Mouse (Mus musculus) CH12.LX (cell line): ENCODE results near the gene Abca2. TPM values are rescaled to one million over a fixed set of nuclear protein-coding genes. Genes with fewer than 3 reads are reported as not detected.

Source experiments
- DNase-seq: peaks from one replicate; pipeline ENCODE4 v3.0.0-alpha.2; 2013; ENCODE audit errors: extremely low read depth
- H3K27ac ChIP-seq: 2 replicates; pipeline ENCODE4 v1.5.1; 2012; ENCODE audit warnings: low read depth, mild to moderate bottlenecking, control low read depth, moderate library complexity; ENCODE audit not compliant: insufficient read depth
- H3K27me3 ChIP-seq: replicated peaks from 2 replicates; pipeline ENCODE3; 2012; ENCODE audit warnings: inconsistent platforms
- H3K36me3 ChIP-seq, 2 experiments: replicated peaks in 1 of 2; 2 replicates each; pipeline versions ENCODE3 to v1.6.1; 2012; ENCODE audit warnings: inconsistent platforms in 1 of 2, low read length in 1 of 2, mild to moderate bottlenecking in 1 of 2, mixed read lengths in 1 of 2, moderate library complexity in 1 of 2; ENCODE audit not compliant: control insufficient read depth in 1 of 2, insufficient read depth in 1 of 2
- H3K4me1 ChIP-seq, 2 experiments: 2 replicates each; pipeline ENCODE4 v1.6.1; 2012; ENCODE audit warnings: inconsistent platforms in 1 of 2, moderate library complexity in 1 of 2; ENCODE audit not compliant: insufficient read depth in 2 of 2, control insufficient read depth in 1 of 2
- H3K4me2 ChIP-seq: 2 replicates; pipeline ENCODE4 v1.6.1; 2012; ENCODE audit warnings: low read depth, mild to moderate bottlenecking, control low read depth; ENCODE audit not compliant: poor library complexity, insufficient read depth, severe bottlenecking
- H3K4me3 ChIP-seq, 3 experiments: fragments of 150-350 bp in 1 of 3; sonication (generic) in 1 of 3; replicated peaks in 1 of 3; 2 replicates each; pipeline versions ENCODE3 to v1.5.1; 2011 to 2012; ENCODE audit warnings: low read depth in 2 of 3, low read length in 2 of 3, mild to moderate bottlenecking in 2 of 3, moderate library complexity in 2 of 3, control low read depth in 1 of 3, improper control_type of control experiment in 1 of 3, inconsistent platforms in 1 of 3, mixed read lengths in 1 of 3; ENCODE audit not compliant: poor library complexity in 1 of 3
- H3K79me2 ChIP-seq: replicated peaks from 2 replicates; pipeline ENCODE4 v1.6.1; 2012; ENCODE audit warnings: mild to moderate bottlenecking, moderate library complexity; ENCODE audit not compliant: control insufficient read depth, poor library complexity, insufficient read depth, severe bottlenecking; ENCODE audit errors: extremely low read depth
- H3K9ac ChIP-seq: 2 replicates; pipeline ENCODE4 v1.6.1; 2012; ENCODE audit warnings: low read depth, mild to moderate bottlenecking, control low read depth, moderate library complexity; ENCODE audit not compliant: insufficient read depth
- H3K9me3 ChIP-seq: replicated peaks from 2 replicates; pipeline ENCODE3; 2012; ENCODE audit warnings: low read length, inconsistent platforms, mixed read lengths
- CTCF ChIP-seq, 2 experiments: IDR thresholded peaks in 1 of 2; conservative IDR thresholded peaks in 1 of 2; 2 replicates each; pipeline ENCODE4 v1.5.1; 2011 to 2012; ENCODE audit warnings: low read depth in 2 of 2, low read length in 2 of 2, improper control_type of control experiment in 1 of 2, inconsistent platforms in 1 of 2, mild to moderate bottlenecking in 1 of 2, moderate library complexity in 1 of 2
- ELF1 ChIP-seq: IDR thresholded peaks from 2 replicates; pipeline ENCODE4 v1.6.1; 2014; ENCODE audit warnings: low read depth, mild to moderate bottlenecking, inconsistent platforms, low read length, improper control_type of control experiment
- KAT2A ChIP-seq: IDR thresholded peaks from 2 replicates; pipeline ENCODE4 v1.6.1; 2012; ENCODE audit warnings: low read length, improper control_type of control experiment, inconsistent platforms; ENCODE audit not compliant: insufficient replicate concordance
- MAX ChIP-seq: IDR thresholded peaks from 2 replicates; pipeline ENCODE4 v1.6.1; 2011; ENCODE audit warnings: low read length, improper control_type of control experiment
- MAZ ChIP-seq: IDR thresholded peaks from 2 replicates; pipeline ENCODE4 v1.6.1; 2012; ENCODE audit warnings: low read depth, mild to moderate bottlenecking, inconsistent platforms, low read length, improper control_type of control experiment, moderate library complexity
- MXI1 ChIP-seq: IDR thresholded peaks from 2 replicates; pipeline ENCODE4 v1.6.1; 2011; ENCODE audit warnings: mild to moderate bottlenecking, low read depth, low read length, improper control_type of control experiment
- NELFE ChIP-seq: IDR thresholded peaks from 2 replicates; pipeline ENCODE4 v1.6.1; 2011; ENCODE audit warnings: low read depth, low read length, improper control_type of control experiment
- POLR2AphosphoS2 ChIP-seq: IDR thresholded peaks from 2 replicates; pipeline ENCODE4 v1.6.1; 2011; ENCODE audit warnings: low read depth, low read length, improper control_type of control experiment
- RAD21 ChIP-seq: IDR thresholded peaks from 2 replicates; pipeline ENCODE4 v1.6.1; 2011; ENCODE audit warnings: low read depth, mild to moderate bottlenecking, low read length, improper control_type of control experiment, moderate library complexity
- RCOR1 ChIP-seq: conservative IDR thresholded peaks from 2 replicates; pipeline ENCODE4 v1.6.1; 2012; ENCODE audit warnings: low read depth, mild to moderate bottlenecking, inconsistent platforms, low read length, improper control_type of control experiment
- SMC3 ChIP-seq: IDR thresholded peaks from 2 replicates; pipeline ENCODE4 v1.6.1; 2011; ENCODE audit warnings: low read depth, low read length, improper control_type of control experiment
- TBP ChIP-seq: conservative IDR thresholded peaks from 2 replicates; pipeline ENCODE4 v1.6.1; 2011; ENCODE audit warnings: low read depth, low read length, improper control_type of control experiment
- UBTF ChIP-seq: IDR thresholded peaks from 2 replicates; pipeline ENCODE4 v1.6.1; 2012; ENCODE audit warnings: low read depth, mild to moderate bottlenecking, inconsistent platforms, low read length, improper control_type of control experiment, moderate library complexity
- USF2 ChIP-seq: conservative IDR thresholded peaks from 2 replicates; pipeline ENCODE4 v1.6.1; 2011; ENCODE audit warnings: low read depth, low read length, improper control_type of control experiment
- ZKSCAN1 ChIP-seq: IDR thresholded peaks from 2 replicates; pipeline ENCODE4 v1.6.1; 2012; ENCODE audit warnings: low read depth, inconsistent platforms, low read length, improper control_type of control experiment, borderline replicate concordance
- ZMIZ1 ChIP-seq: IDR thresholded peaks from 2 replicates; pipeline ENCODE4 v1.6.1; 2012; ENCODE audit warnings: low read depth, mild to moderate bottlenecking, inconsistent platforms, low read length, improper control_type of control experiment
- ZNF384 ChIP-seq: IDR thresholded peaks from 2 replicates; pipeline ENCODE4 v1.6.1; 2012; ENCODE audit warnings: low read depth, low read length, improper control_type of control experiment, inconsistent platforms
- dilution Hi-C: fragments of 300-500 bp; cut with MboI; formaldehyde crosslinking; loops from 2 replicates; pipeline ENCODE4 v1.14.3; 2020; ENCODE audit warnings: low sequenced_read_pairs; ENCODE audit not compliant: extremely low pct_unique_long_range_greater_than_20kb, extremely low pct_ligation_motif_present
- in situ Hi-C: fragments of 300-500 bp; cut with MboI; formaldehyde crosslinking; loops from 3 replicates; pipeline ENCODE4 v1.14.3; 2019; ENCODE audit warnings: low sequenced_read_pairs, low pct_ligation_motif_present, low pct_unique_long_range_greater_than_20kb, mixed read lengths
- polyA plus RNA-seq: library from polyadenylated mRNA; unstranded; fragments of >175 nt; gene quantifications from 2 replicates; pipeline ENCODE4 v1.2.1, GENCODE M21; 2012; ENCODE audit warnings: low read depth; ENCODE audit not compliant: insufficient read length
- total RNA-seq, 2 experiments: library from RNA; depleted of rRNA; stranded (reverse); fragments of 300-350 nt in 1 of 2; fragments of >200 nt in 1 of 2; gene quantifications; 2 replicates each; pipeline ENCODE4 v1.2.3; 2012 to 2014

Gene Abca2
- total and polyA plus RNA-seq, 3 experiments, result 5.0 to 23.4 (median 13.0) TPM

DNA sequence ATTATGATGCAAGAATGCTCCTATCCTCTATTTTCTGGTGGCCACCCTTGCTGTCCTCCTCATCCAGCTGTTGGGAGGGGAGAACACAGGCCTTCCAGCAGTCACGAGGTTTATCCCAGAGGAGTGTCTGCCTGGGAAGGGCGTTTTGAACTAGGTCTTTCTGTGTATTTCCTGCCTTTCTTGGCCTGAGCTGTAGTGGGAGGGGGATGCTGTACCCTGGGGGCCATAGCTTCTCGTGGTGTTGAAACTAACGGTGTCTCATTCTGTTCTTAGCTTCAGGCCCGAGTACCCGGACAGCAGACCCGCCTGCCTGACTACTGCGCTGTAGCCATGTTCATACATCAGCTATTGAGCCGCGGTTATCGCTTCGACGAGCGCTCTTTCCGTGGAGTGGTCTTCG is 28.2 kb upstream of the Abca2 start:
- no peak overlapping the region for H3K4me3 ChIP-seq
- no peaks in the 10 kb centered on the region for H3K79me2 ChIP-seq
- in situ Hi-C loops (loop anchor here (5.0 kb wide), 1 partner anchor 33 kb away; the partner anchor contains the start of gene Uap1l1), dilution Hi-C loops (no loop called here)
- H3K9me3 ChIP-seq, result no peaks in the 10 kb centered on the region
- H3K27ac ChIP-seq, result no peak overlapping the region
- H3K36me3 ChIP-seq, result no peaks in the 10 kb centered on the region
- no peaks in the 10 kb centered on the region for H3K4me1 ChIP-seq
- H3K27me3 ChIP-seq, result peaks cover 94% of the 10 kb centered on the region
- no peak for DNase-seq
- no peak overlapping the region for H3K4me2 ChIP-seq
- no peak overlapping the region for H3K9ac ChIP-seq
- TF ChIP-seq MXI1, result no peak
- TF ChIP-seq ELF1, result no peak
- TF ChIP-seq USF2, result no peak
- no peak for TF ChIP-seq POLR2AphosphoS2
- TF ChIP-seq MAX, result no peak
- no peak for TF ChIP-seq NELFE
- TF ChIP-seq TBP, result no peak
- no peak for TF ChIP-seq KAT2A
- TF ChIP-seq ZKSCAN1, result no peak
- no peak for TF ChIP-seq SMC3
- TF ChIP-seq RCOR1, result no peak
- TF ChIP-seq MAZ, result no peak
- TF ChIP-seq ZNF384, result no peak
- no peak for TF ChIP-seq ZMIZ1

DNA sequence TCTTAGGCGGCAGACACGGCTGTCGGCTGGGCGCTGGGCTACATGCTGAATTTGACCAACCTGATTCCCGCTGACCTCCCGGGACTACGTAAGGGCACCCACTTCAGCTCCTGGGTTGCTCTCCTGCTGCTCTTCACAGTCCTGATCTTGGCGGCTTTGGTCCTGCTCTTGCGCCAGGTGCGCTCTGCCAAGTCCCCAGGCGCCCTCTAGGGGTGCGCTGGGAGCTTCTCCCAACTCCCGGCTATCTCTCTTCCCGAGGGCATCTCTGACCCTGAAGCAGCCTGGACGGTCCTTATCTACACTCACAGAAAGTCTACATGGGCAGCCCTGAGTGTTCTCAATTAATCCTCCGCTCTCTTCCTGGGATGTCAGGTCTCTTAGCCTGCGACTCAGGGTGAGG is 27.7 kb upstream of the Abca2 start:
- no peak for TF ChIP-seq UBTF
- TF ChIP-seq NELFE, result peak; percentile 30; the same call in 1 of the 2 replicates
- no peak for TF ChIP-seq KAT2A
- peak in 1 of 2 experiments; percentile 79; a peak in 3 of 4 replicates for TF ChIP-seq CTCF (conservative IDR thresholded peaks at IDR 0.05 in 1 of 2, IDR thresholded peaks at IDR 0.05 in 1 of 2; ENCODE audit: low read depth in 2 of 2, low read length in 2 of 2)
- peak; percentile 48 for TF ChIP-seq SMC3
- peak; percentile 62 for TF ChIP-seq RAD21
- Histone ChIP-seq H3K9me3 (no peaks in the 10 kb centered on the region), H3K27me3 (peaks cover 94% of the 10 kb centered on the region), H3K36me3 (no peaks in the 10 kb centered on the region), H3K4me1 (no peaks in the 10 kb centered on the region), H3K79me2 (no peaks in the 10 kb centered on the region), H3K27ac (no peak overlapping the region), H3K4me3 (no peak overlapping the region), H3K9ac (no peak overlapping the region), H3K4me2 (no peak overlapping the region)
- in situ Hi-C loops, result loop anchor here (5.0 kb wide), 1 partner anchor 33 kb away; the partner anchor contains the start of gene Uap1l1
- dilution Hi-C loops, result no loop called here
- no peak for DNase-seq
